In genomic region chr5:34198615-34199014, GRCm38 (mm10) we compare ENCODE assay signal across 15 mouse cellular contexts.
"Had no signal": no experiment of that assay in that cellular context is flagged by ENCODE, and none has a peak within 500 bp of the region (broad histone marks: within the 10 kb centered on the region; RNA-seq: fewer than 3 reads in every experiment).

No protein-coding gene starts in this region.

- H3K9ac ChIP-seq: intestine, embryonic 15.5 days; kidney, embryonic 15.5 days; limb, embryonic 12.5 days; liver, embryonic 14.5 days; midbrain, embryonic 15.5 days; neural tube, embryonic 15.5 days had no signal

- H3K27ac ChIP-seq: intestine, embryonic 15.5 days; kidney, embryonic 15.5 days; limb, embryonic 12.5 days; liver, embryonic 14.5 days; midbrain, embryonic 15.5 days; neural tube, embryonic 15.5 days had no signal

- H3K27me3 ChIP-seq: intestine, embryonic 15.5 days; kidney, embryonic 15.5 days; midbrain, embryonic 15.5 days; neural tube, embryonic 15.5 days had no signal

- H3K4me3 ChIP-seq: intestine, embryonic 15.5 days; kidney, embryonic 15.5 days; limb, embryonic 12.5 days; midbrain, embryonic 15.5 days; neural tube, embryonic 15.5 days had no signal

- H3K4me1 ChIP-seq: intestine, embryonic 15.5 days; kidney, embryonic 15.5 days; limb, embryonic 12.5 days; midbrain, embryonic 15.5 days; neural tube, embryonic 15.5 days had no signal

- DNase-seq: kidney, adult 18-20 months; kidney, postnatal 14 days; liver; lung, adult 2 months; lung, postnatal 36 days; right cerebral cortex, adult 18-20 months; right cerebral cortex, postnatal 4 days; spleen, adult 18-20 months had no signal

- H3K36me3 ChIP-seq: intestine, embryonic 15.5 days; kidney, embryonic 15.5 days; limb, embryonic 12.5 days; midbrain, embryonic 15.5 days; neural tube, embryonic 15.5 days had no signal

- ATAC-seq: intestine, embryonic 15.5 days; lung, postnatal 0 days; midbrain, embryonic 15.5 days had no signal

- H3K9me3 ChIP-seq: intestine, embryonic 15.5 days; kidney, embryonic 15.5 days; limb, embryonic 12.5 days; midbrain, embryonic 15.5 days; neural tube, embryonic 15.5 days had no signal

- H3K4me2 ChIP-seq: intestine, embryonic 15.5 days; kidney, embryonic 15.5 days; limb, embryonic 12.5 days; midbrain, embryonic 15.5 days; neural tube, embryonic 15.5 days had no signal
